Mouse (Mus musculus) C2C12 (cell line): ENCODE data around the gene Nckap5l. TPM values are rescaled to one million over a fixed set of nuclear protein-coding genes. Genes with fewer than 3 reads are reported as not detected.

Experiments
- H3K27me3 ChIP-seq: one replicate; pipeline ENCODE4 v1.6.1; 2011; ENCODE audit not compliant: control insufficient read depth, insufficient read depth, insufficient read length
- H3K36me3 ChIP-seq: one replicate; pipeline ENCODE4 v1.6.1; 2011; ENCODE audit not compliant: control insufficient read depth, insufficient read depth
- H3K4me3 ChIP-seq: one replicate; pipeline ENCODE4 v1.5.1; 2011; ENCODE audit warnings: mild to moderate bottlenecking, control low read depth; ENCODE audit not compliant: poor library complexity, insufficient read depth, severe bottlenecking
- H3K79me2 ChIP-seq: one replicate; pipeline ENCODE4 v1.6.1; 2011; ENCODE audit not compliant: control insufficient read depth, insufficient read depth
- H3K79me3 ChIP-seq: one replicate; pipeline ENCODE4 v1.6.1; 2011; ENCODE audit warnings: low read depth, control low read depth
- H3ac ChIP-seq: one replicate; pipeline ENCODE3; 2011; ENCODE audit warnings: low read depth; ENCODE audit not compliant: control insufficient read depth, insufficient read length
- CEBPB ChIP-seq: IDR thresholded peaks from one replicate; pipeline ENCODE4 v1.6.1; 2011; ENCODE audit warnings: low read depth, mild to moderate bottlenecking, control low read depth, moderate library complexity
- CTCF ChIP-seq: IDR thresholded peaks from one replicate; pipeline ENCODE4 v1.5.1; 2011; ENCODE audit not compliant: control insufficient read depth, insufficient read depth, insufficient read length
- FOSL1 ChIP-seq: IDR thresholded peaks from one replicate; pipeline ENCODE4 v1.8.0; 2011; ENCODE audit warnings: mild to moderate bottlenecking, low read length; ENCODE audit not compliant: poor library complexity, insufficient read depth, severe bottlenecking
- MAX ChIP-seq: IDR thresholded peaks from one replicate; pipeline ENCODE4 v1.6.1; 2011; ENCODE audit warnings: mild to moderate bottlenecking, control low read depth
- MYOD1 ChIP-seq: IDR thresholded peaks from one replicate; pipeline ENCODE4 v1.6.1; 2011; ENCODE audit warnings: low read depth; ENCODE audit not compliant: control insufficient read depth, insufficient read length
- MYOG ChIP-seq: IDR thresholded peaks from one replicate; pipeline ENCODE4 v1.6.1; 2011; ENCODE audit not compliant: control insufficient read depth, insufficient read length; ENCODE audit errors: extremely low read depth
- USF1 ChIP-seq: IDR thresholded peaks from one replicate; pipeline ENCODE4 v1.6.1; 2011; ENCODE audit warnings: low read depth, mild to moderate bottlenecking, control low read depth, moderate library complexity
- polyA plus RNA-seq: library from polyadenylated mRNA; unstranded; fragments of >200 nt; fragmentation: generic; extraction: Trizol; gene quantifications from one replicate; pipeline ENCODE4 v1.2.1, GENCODE M21; 2012; ENCODE audit warnings: missing spikeins

Gene Nckap5l
- polyA plus RNA-seq, 1 experiment: 17.7 TPM

- Histone ChIP-seq H3K79me3 (no peaks in the 10 kb centered on the region), H3K36me3 (no peaks in the 10 kb centered on the region), H3ac (no peak overlapping the region), H3K79me2 (no peaks in the 10 kb centered on the region), H3K4me3 (no peak overlapping the region), H3K27me3 (no peaks in the 10 kb centered on the region)
- TF ChIP-seq MAX (no peak), CEBPB (no peak), USF1 (no peak), MYOG (no peak), CTCF (no peak), FOSL1 (no peak), MYOD1 (no peak)
Observed at GRCm38 (mm10) chr15:99384071-99384470, 73.5 kb downstream of the Nckap5l start.

- no peaks in the 10 kb centered on the region for H3K79me3 ChIP-seq
- TF ChIP-seq MYOD1 (no peak), CEBPB (peak; percentile 44)
- H3ac ChIP-seq: no peak overlapping the region
- no peak overlapping the region for H3K4me3 ChIP-seq
- no peaks in the 10 kb centered on the region for H3K27me3 ChIP-seq
- no peaks in the 10 kb centered on the region for H3K79me2 ChIP-seq
- no peaks in the 10 kb centered on the region for H3K36me3 ChIP-seq
Observed at GRCm38 (mm10) chr15:99382893-99383292, 74.7 kb downstream of the Nckap5l start.

DNA sequence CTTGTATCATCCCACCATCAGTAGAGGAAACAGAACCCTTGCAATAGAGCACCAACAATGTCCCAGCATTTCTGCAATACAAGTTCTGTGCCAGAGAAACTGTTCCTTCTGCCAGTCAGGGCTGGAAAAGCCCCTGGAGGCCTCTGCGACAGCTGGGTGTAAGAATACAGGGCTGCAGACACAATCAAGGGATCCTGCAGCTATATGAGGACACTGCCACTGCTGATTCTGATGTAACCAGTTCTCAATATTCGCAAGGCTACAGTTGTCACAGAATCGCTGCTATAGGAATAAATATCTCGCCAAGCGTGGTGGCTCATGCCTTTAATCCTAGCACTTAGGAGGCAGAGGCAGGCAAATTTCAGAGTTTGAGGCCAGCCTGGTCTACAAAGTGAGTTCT lies 81.3 kb downstream of the Nckap5l start:
- Histone ChIP-seq H3K27me3 (no peaks in the 10 kb centered on the region), H3ac (no peak overlapping the region), H3K79me2 (no peaks in the 10 kb centered on the region), H3K36me3 (no peaks in the 10 kb centered on the region), H3K4me3 (no peak overlapping the region), H3K79me3 (no peaks in the 10 kb centered on the region)
- TF ChIP-seq MAX (no peak), MYOG (no peak), CEBPB (no peak), MYOD1 (no peak), USF1 (no peak), FOSL1 (no peak), CTCF (no peak)

GRCm38 (mm10) chr15:99375581-99375980 lies 82.0 kb downstream of the Nckap5l start:
- no peaks in the 10 kb centered on the region for H3K79me2 ChIP-seq
- H3K27me3 ChIP-seq: no peaks in the 10 kb centered on the region
- TF ChIP-seq MAX (no peak), MYOG (no peak), MYOD1 (no peak), FOSL1 (no peak), CEBPB (no peak), CTCF (no peak), USF1 (no peak)
- no peak overlapping the region for H3ac ChIP-seq
- H3K36me3 ChIP-seq: no peaks in the 10 kb centered on the region
- H3K4me3 ChIP-seq: no peak overlapping the region
- no peaks in the 10 kb centered on the region for H3K79me3 ChIP-seq

DNA sequence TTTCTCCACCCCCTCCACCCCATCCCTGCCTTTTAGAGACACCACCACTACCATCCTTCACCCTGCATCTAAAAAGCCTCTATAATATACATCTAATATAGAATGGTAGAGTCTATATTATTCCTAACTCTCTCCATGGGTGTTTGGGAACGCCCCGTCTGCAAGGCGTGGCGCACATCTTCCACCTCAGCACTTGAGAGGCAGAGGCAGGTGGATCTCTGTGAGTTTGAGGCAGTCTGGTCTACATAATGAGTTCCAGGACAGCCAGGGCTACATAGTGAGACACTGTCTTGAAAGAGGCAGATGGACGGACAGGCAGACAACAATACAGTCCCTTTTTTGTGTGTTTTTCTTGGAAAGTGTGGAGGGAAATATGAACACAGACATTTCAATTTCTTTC lies 82.5 kb downstream of the Nckap5l start:
- Histone ChIP-seq H3K4me3 (no peak overlapping the region), H3K27me3 (no peaks in the 10 kb centered on the region), H3K79me2 (peaks cover 2% of the 10 kb centered on the region), H3ac (no peak overlapping the region), H3K36me3 (no peaks in the 10 kb centered on the region), H3K79me3 (no peaks in the 10 kb centered on the region)
- TF ChIP-seq USF1 (no peak), FOSL1 (no peak), MYOG (no peak)

GRCm38 (mm10) chr15:99372761-99373160 lies 84.8 kb downstream of the Nckap5l start:
- H3ac ChIP-seq: no peak overlapping the region
- TF ChIP-seq MYOG (no peak), CEBPB (no peak), FOSL1 (no peak), CTCF (no peak), USF1 (no peak), MYOD1 (no peak), MAX (no peak)
- no peak overlapping the region for H3K4me3 ChIP-seq
- H3K79me2 ChIP-seq: peaks cover 25% of the 10 kb centered on the region
- no peaks in the 10 kb centered on the region for H3K27me3 ChIP-seq
- H3K36me3 ChIP-seq: no peaks in the 10 kb centered on the region
- peaks cover 19% of the 10 kb centered on the region for H3K79me3 ChIP-seq

Other genes starting within 250 kb of the Nckap5l start
- gene Kcnh3, start 232.9 kb downstream of the Nckap5l start, polyA plus RNA-seq: 0.04 TPM
- 118 TPM for gene Mcrs1, start 205.8 kb downstream of the Nckap5l start, polyA plus RNA-seq
- 24.7 TPM for gene Prpf40b, start 162.7 kb downstream of the Nckap5l start, polyA plus RNA-seq
- not detected for gene Fam186b, start 161.9 kb downstream of the Nckap5l start, polyA plus RNA-seq
- gene Fmnl3, start 87.3 kb downstream of the Nckap5l start, polyA plus RNA-seq: 76.6 TPM
- gene Tmbim6, start 64.9 kb downstream of the Nckap5l start, polyA plus RNA-seq: 372 TPM
- 12.4 TPM for gene Bcdin3d, start 17.0 kb upstream of the Nckap5l start, polyA plus RNA-seq
- gene Faim2, start 70.4 kb upstream of the Nckap5l start, polyA plus RNA-seq: 0.68 TPM
- gene Aqp2, start 121.3 kb upstream of the Nckap5l start, polyA plus RNA-seq: 0.18 TPM
- 395 TPM for gene Aqp5, start 133.0 kb upstream of the Nckap5l start, polyA plus RNA-seq
- gene Aqp6, start 143.7 kb upstream of the Nckap5l start, polyA plus RNA-seq: not detected
- gene Racgap1, start 193.9 kb upstream of the Nckap5l start, polyA plus RNA-seq: 175 TPM
- 2.2 TPM for gene Asic1, start 212.6 kb upstream of the Nckap5l start, polyA plus RNA-seq
- gene Smarcd1, start 244.4 kb upstream of the Nckap5l start, polyA plus RNA-seq: 28.6 TPM
- not detected for gene Gm17349, start 247.7 kb upstream of the Nckap5l start, polyA plus RNA-seq